Comparison of ENCODE assay signal across 8 mouse cellular contexts in the genomic region with DNA sequence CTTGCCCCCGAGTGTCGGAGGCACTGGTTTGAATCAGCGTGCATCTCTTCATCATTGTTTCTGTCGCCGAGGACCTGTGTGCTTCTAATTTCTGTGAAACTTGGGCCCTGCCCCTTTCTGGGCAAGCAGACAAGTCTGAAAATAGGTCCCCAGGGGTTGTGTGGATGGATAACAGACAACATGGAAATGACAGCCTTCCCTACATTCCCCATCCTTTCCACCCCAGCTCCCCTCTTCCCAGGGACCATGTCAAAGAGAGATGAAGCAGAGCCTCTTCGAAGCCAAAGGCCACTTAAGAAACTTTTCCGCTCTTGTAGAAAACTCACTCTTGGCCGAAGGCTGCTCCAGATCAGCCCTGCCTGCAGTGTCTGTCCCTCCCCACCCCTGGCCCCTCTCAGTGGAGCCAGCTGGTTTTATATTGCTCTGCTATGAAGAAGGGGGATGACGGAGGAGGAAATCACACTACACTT.
A peak's percentile ranks its signal among the peaks of the same experiment; 100 is the strongest.
DNase-seq lines count a peak whose midpoint lies in the region; ATAC-seq and TF ChIP-seq lines count a peak whose summit lies in the region.

No protein-coding gene starts in this region.

- no peaks in the 10 kb centered on the region for H3K36me3 ChIP-seq in heart, embryonic 16.5 days (ENCODE audit: control insufficient read depth, insufficient read depth)
- H3K36me3 ChIP-seq in kidney, postnatal 0 days (ENCODE audit: insufficient read depth, low read length): no peaks in the 10 kb centered on the region
- no peaks in the 10 kb centered on the region for H3K36me3 ChIP-seq in midbrain, embryonic 15.5 days (replicated peaks)

- ATAC-seq in heart, embryonic 16.5 days (replicated peaks; ENCODE audit: extremely low read depth, insufficient read depth, low FRiP score): peak; percentile 90
- peak; percentile 75 for ATAC-seq in kidney, postnatal 0 days (replicated peaks; ENCODE audit: low FRiP score, low read depth)
- ATAC-seq in midbrain, embryonic 15.5 days (replicated peaks): no peak

- H3K27ac ChIP-seq in embryonic fibroblast, embryonic 13.5 days (ENCODE audit: insufficient read depth, low read length): peak overlapping the region; percentile 30
- peak overlapping the region; percentile 91 for H3K27ac ChIP-seq in heart, embryonic 16.5 days (ENCODE audit: low read length)
- peak overlapping the region; percentile 88 for H3K27ac ChIP-seq in kidney, postnatal 0 days
- H3K27ac ChIP-seq in midbrain, embryonic 15.5 days: no peak overlapping the region

- TF ChIP-seq POLR2A in embryonic fibroblast, embryonic 13.5 days (IDR thresholded peaks at IDR 0.05; ENCODE audit: low read depth, low read length): no peak

- no peaks in the 10 kb centered on the region for H3K27me3 ChIP-seq in heart, embryonic 16.5 days (ENCODE audit: control insufficient read depth, insufficient read depth, low read length)
- 0 out of 2 replicates have a peak, but pooled peaks cover 3% of the 10 kb centered on the region for H3K27me3 ChIP-seq in kidney, postnatal 0 days (ENCODE audit: insufficient read depth, low read length)
- no peaks in the 10 kb centered on the region for H3K27me3 ChIP-seq in midbrain, embryonic 15.5 days (replicated peaks)

- H3K4me3 ChIP-seq in embryonic fibroblast, embryonic 13.5 days (ENCODE audit: insufficient read depth, low read length): 0 out of 2 replicates have a peak overlapping the region, but pooled peaks have one; percentile 13
- H3K4me3 ChIP-seq in heart, embryonic 16.5 days (ENCODE audit: low read length): peak overlapping the region; percentile 53
- H3K4me3 ChIP-seq in kidney, postnatal 0 days (replicated peaks; ENCODE audit: low read depth, low read length): peak overlapping the region; percentile 17
- 0 out of 2 replicates have a peak overlapping the region, but pooled peaks have one; percentile 8 for H3K4me3 ChIP-seq in midbrain, embryonic 15.5 days

- peak overlapping the region; percentile 70 for H3K9ac ChIP-seq in heart, embryonic 16.5 days (ENCODE audit: low read length)
- no peak overlapping the region for H3K9ac ChIP-seq in kidney, postnatal 0 days (ENCODE audit: low read depth, low read length)
- no peak overlapping the region for H3K9ac ChIP-seq in midbrain, embryonic 15.5 days

- 0 out of 2 replicates have a peak, but pooled peaks cover 2% of the 10 kb centered on the region for H3K4me1 ChIP-seq in embryonic fibroblast, embryonic 13.5 days (ENCODE audit: control insufficient read depth, insufficient read depth, low read length)
- H3K4me1 ChIP-seq in heart, embryonic 16.5 days (ENCODE audit: control insufficient read depth, insufficient read depth, low read length): peaks cover 8% of the 10 kb centered on the region
- peaks cover 14% of the 10 kb centered on the region; the same call in 1 of the 2 replicates for H3K4me1 ChIP-seq in kidney, postnatal 0 days (replicated peaks; ENCODE audit: insufficient read depth, low read length)
- H3K4me1 ChIP-seq in midbrain, embryonic 15.5 days: 0 out of 2 replicates have a peak, but pooled peaks cover 11% of the 10 kb centered on the region

- WGBS in heart, embryonic 16.5 days: 19% methylated on average over 9 of the region's 9 CpGs
- 20% methylated on average over 9 of the region's 9 CpGs for WGBS in kidney, postnatal 0 days
- WGBS in midbrain, embryonic 15.5 days: 69% methylated on average over 9 of the region's 9 CpGs

- no peaks in the 10 kb centered on the region for H3K9me3 ChIP-seq in heart, embryonic 16.5 days (replicated peaks; ENCODE audit: control insufficient read depth, low read length)
- H3K9me3 ChIP-seq in kidney, postnatal 0 days (replicated peaks; ENCODE audit: low read length): no peaks in the 10 kb centered on the region
- no peaks in the 10 kb centered on the region for H3K9me3 ChIP-seq in midbrain, embryonic 15.5 days

- peak overlapping the region; percentile 83 for H3K4me2 ChIP-seq in heart, embryonic 16.5 days (ENCODE audit: low read depth, low read length)
- peak overlapping the region; percentile 58 for H3K4me2 ChIP-seq in kidney, postnatal 0 days (ENCODE audit: low read length)
- peak overlapping the region; percentile 39 for H3K4me2 ChIP-seq in midbrain, embryonic 15.5 days

- DNase-seq in layer of hippocampus, adult 9-11 months: peak; percentile 14
- DNase-seq in layer of hippocampus, adult 8-10 months (ENCODE audit: low spot score in 2 of 2): no peak
- DNase-seq in kidney, postnatal 0 days (ENCODE audit: low spot score): peak; percentile 95
- peak; percentile 18 for DNase-seq in yolk sac, embryonic 10.5 days (ENCODE audit: low spot score)
- DNase-seq in natural killer cell, adult 2 months (ENCODE audit: low spot score in 2 of 2): no peak

- TF ChIP-seq CTCF in embryonic fibroblast, embryonic 13.5 days (IDR thresholded peaks at IDR 0.05; ENCODE audit: borderline replicate concordance, insufficient read depth, low read length): no peak
- no peak for TF ChIP-seq CTCF in kidney, postnatal 0 days (IDR thresholded peaks at IDR 0.05; ENCODE audit: low read depth)

Comparison
In these comparisons a context has a peak if more than half of its experiments do, and no peak if none do; other contexts are left out.
1. DNase-seq: peak in layer of hippocampus, adult 9-11 months (single experiment), kidney, postnatal 0 days (single experiment) and yolk sac, embryonic 10.5 days (single experiment); none in layer of hippocampus, adult 8-10 months (0 of 2) and natural killer cell, adult 2 months (0 of 2).
2. Peak in every context shown above with its lines, with median percentiles within 50 percentile points of each other: H3K4me3 ChIP-seq and H3K4me2 ChIP-seq.